Mouse (Mus musculus) heart, adult 2 months (tissue): ENCODE measurements around the gene Itgbl1.

Experiments used
- EP300 ChIP-seq: fragments of 200-500 bp; IDR thresholded peaks from 2 replicates; pipeline ENCODE4 v1.6.1; 2011; ENCODE audit warnings: low read depth, low read length, control low read depth; ENCODE audit not compliant: insufficient read depth
- POLR2A ChIP-seq: fragments of 200-500 bp; IDR thresholded peaks from 2 replicates; pipeline ENCODE4 v1.6.1; 2011; ENCODE audit warnings: mild to moderate bottlenecking, low read depth, low read length, control low read depth; ENCODE audit not compliant: insufficient read depth

DNA sequence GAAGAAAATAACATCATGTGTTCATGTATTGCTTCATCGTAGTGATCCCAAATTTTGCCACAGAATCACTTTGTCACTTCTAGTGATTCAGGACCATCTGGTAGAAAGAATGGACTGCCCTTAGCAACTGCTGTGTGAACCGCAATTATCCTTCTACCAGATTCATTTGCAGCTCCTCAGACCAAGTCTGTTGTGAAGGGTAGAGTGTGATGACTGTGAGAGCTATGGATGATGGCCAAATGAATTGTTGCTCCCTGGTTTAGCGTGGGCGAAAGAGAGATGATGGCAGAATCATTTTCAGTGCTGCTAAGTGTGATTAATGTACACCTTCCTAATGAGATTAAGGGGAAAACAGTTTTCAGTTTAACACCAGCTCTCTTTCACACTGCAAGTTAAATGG lies 100.3 kb downstream of the Itgbl1 start:
- TF ChIP-seq POLR2A (no peak), EP300 (no peak)
